Mouse (Mus musculus): ENCODE data around the gene Vps41.

GRCm38 (mm10) chr13:18809465-18809864 lies 92.4 kb downstream of the Vps41 start:
- TF ChIP-seq CTCF (IDR thresholded peaks at IDR 0.05; ENCODE audit: borderline replicate concordance, extremely low read depth, insufficient read depth, insufficient read length) (no peak), POLR2A (IDR thresholded peaks at IDR 0.05; ENCODE audit: borderline replicate concordance, extremely low read depth, insufficient read depth, insufficient read length, poor library complexity, severe bottlenecking) (no peak)

Data from brain, embryonic 14.5 days (tissue).